Comparison of ENCODE assay signal across 10 mouse cellular contexts in the genomic region with DNA sequence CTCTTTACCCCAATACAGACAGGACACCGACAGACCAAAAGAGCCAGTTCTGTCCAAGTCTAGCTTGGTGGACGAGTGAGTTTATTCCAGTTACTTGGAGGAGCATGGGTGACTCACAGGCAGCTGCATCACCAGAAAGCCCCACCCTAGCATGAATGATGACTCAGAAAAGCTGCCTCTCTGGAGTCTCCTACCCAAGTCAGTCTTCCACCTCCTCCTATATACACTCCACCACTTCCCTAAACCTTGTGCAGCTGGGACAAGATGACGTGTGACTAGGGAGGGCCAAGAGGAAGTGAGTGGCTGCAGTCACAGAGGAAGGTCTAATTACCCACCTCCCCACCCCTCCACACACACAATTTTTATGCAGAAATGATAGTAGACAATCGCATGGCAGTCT. TPM values are rescaled to one million over a fixed set of nuclear protein-coding genes. Genes with fewer than 3 reads are reported as not detected.
DNase-seq lines count a peak whose midpoint lies in the region; ATAC-seq and TF ChIP-seq lines count a peak whose summit lies in the region.
"Had no signal": no experiment of that assay in that cellular context is flagged by ENCODE, and none has a peak within 500 bp of the region (broad histone marks: within the 10 kb centered on the region; RNA-seq: fewer than 3 reads in every experiment).

No protein-coding gene starts in this region.

- H3K4me2 ChIP-seq in lung, embryonic 16.5 days (ENCODE audit: low read depth, low read length) = no peak overlapping the region
- no peak overlapping the region for H3K4me2 ChIP-seq in midbrain, embryonic 11.5 days
- H3K4me2 ChIP-seq: hindbrain, embryonic 13.5 days; midbrain, embryonic 12.5 days had no signal

- H3K9ac ChIP-seq in lung, embryonic 16.5 days (ENCODE audit: low read length) = no peak overlapping the region
- no peak overlapping the region for H3K9ac ChIP-seq in midbrain, embryonic 11.5 days (ENCODE audit: low read length)
- H3K9ac ChIP-seq: hindbrain, embryonic 13.5 days; midbrain, embryonic 12.5 days had no signal

- H3K4me3 ChIP-seq in lung, embryonic 16.5 days (ENCODE audit: low read length) = no peak overlapping the region
- H3K4me3 ChIP-seq in lung, adult 2 months (replicated peaks; ENCODE audit: extremely low read depth, low read depth, low read length) = no peak overlapping the region
- no peak overlapping the region for H3K4me3 ChIP-seq in midbrain, embryonic 11.5 days (ENCODE audit: low read depth, low read length)
- H3K4me3 ChIP-seq: hindbrain, embryonic 13.5 days; midbrain, embryonic 12.5 days had no signal

- DNase-seq in frontal cortex, adult 2 months (ENCODE audit: extremely low spot score in 1 of 2, low spot score in 1 of 2) = peak; percentile 2 to 45
- no peak for DNase-seq in frontal cortex, postnatal 25 days (ENCODE audit: low spot score in 2 of 2)
- no peak for DNase-seq in lung, adult 2 months
- peak; percentile 57 for DNase-seq in skeletal muscle tissue, adult 2 months (ENCODE audit: low read depth, low spot score)
- no peak for DNase-seq in cerebellum, postnatal 14 days
- no peak for DNase-seq in midbrain, embryonic 11.5 days (ENCODE audit: low spot score, missing footprints)

- H3K36me3 ChIP-seq in lung, embryonic 16.5 days (ENCODE audit: control insufficient read depth, insufficient read depth, low read length) = no peaks in the 10 kb centered on the region
- H3K36me3 ChIP-seq in midbrain, embryonic 11.5 days (ENCODE audit: control insufficient read depth, insufficient read depth, low read length) = no peaks in the 10 kb centered on the region
- H3K36me3 ChIP-seq: hindbrain, embryonic 13.5 days; midbrain, embryonic 12.5 days had no signal

- 53% methylated on average over 4 of the region's 4 CpGs for WGBS in lung, embryonic 16.5 days
- 61% methylated on average over 4 of the region's 4 CpGs for WGBS in lung, adult 2 months
- WGBS in midbrain, embryonic 11.5 days = 83% methylated on average over 4 of the region's 4 CpGs

- TF ChIP-seq POLR2A in lung, adult 2 months (IDR thresholded peaks at IDR 0.05; ENCODE audit: borderline replicate concordance, extremely low read depth, low read depth, low read length) = no peak

- no peak for TF ChIP-seq CTCF in lung, adult 2 months (IDR thresholded peaks at IDR 0.05; ENCODE audit: insufficient read depth, low read length)

- H3K27ac ChIP-seq in lung, embryonic 16.5 days (ENCODE audit: low read length) = no peak overlapping the region
- no peak overlapping the region for H3K27ac ChIP-seq in midbrain, embryonic 11.5 days (ENCODE audit: low read depth, low read length)
- H3K27ac ChIP-seq: hindbrain, embryonic 13.5 days; midbrain, embryonic 12.5 days had no signal

- no peaks in the 10 kb centered on the region for H3K4me1 ChIP-seq in lung, embryonic 16.5 days (replicated peaks; ENCODE audit: control insufficient read depth, insufficient read depth, low read length)
- H3K4me1 ChIP-seq in lung, adult 2 months (ENCODE audit: control insufficient read depth, insufficient read depth, low read length) = peaks cover 3% of the 10 kb centered on the region; the same call in 1 of the 2 replicates
- no peaks in the 10 kb centered on the region for H3K4me1 ChIP-seq in midbrain, embryonic 11.5 days (ENCODE audit: control insufficient read depth, insufficient read depth, low read length)
- H3K4me1 ChIP-seq: hindbrain, embryonic 13.5 days; midbrain, embryonic 12.5 days had no signal

- H3K27me3 ChIP-seq in lung, embryonic 16.5 days (ENCODE audit: control insufficient read depth, insufficient read depth, low read depth, low read length) = no peaks in the 10 kb centered on the region
- H3K27me3 ChIP-seq in midbrain, embryonic 11.5 days (ENCODE audit: control insufficient read depth, insufficient read depth, low read length) = no peaks in the 10 kb centered on the region
- H3K27me3 ChIP-seq: hindbrain, embryonic 13.5 days; midbrain, embryonic 12.5 days had no signal

- H3K9me3 ChIP-seq in lung, embryonic 16.5 days (ENCODE audit: control insufficient read depth, low read length) = no peaks in the 10 kb centered on the region
- H3K9me3 ChIP-seq in midbrain, embryonic 11.5 days (ENCODE audit: control insufficient read depth, low read length) = no peaks in the 10 kb centered on the region
- H3K9me3 ChIP-seq: hindbrain, embryonic 13.5 days; midbrain, embryonic 12.5 days had no signal

- peak; percentile 28; the same call in 1 of the 2 replicates for ATAC-seq in lung, embryonic 16.5 days (ENCODE audit: low read depth)
- ATAC-seq in common myeloid progenitor, adult 5-6 weeks (replicated peaks; ENCODE audit: low read depth, poor library complexity, severe bottlenecking) = peak; percentile 99
- ATAC-seq in midbrain, embryonic 11.5 days (ENCODE audit: low FRiP score) = no peak

RNA-seq across cellular contexts. Expression of a gene that starts 58.1 kb away (rescaled TPM):
- 20.0 and 25.3 TPM in 2 replicates for polyA plus RNA-seq in frontal cortex, adult 2 months (2012; rRNA removed)
- polyA plus RNA-seq in lung, embryonic 16.5 days (2015; fragmentation: Nextera tagmentation; extraction: Ambion mirVana) = 9.8 and 12.4 TPM in 2 replicates
- 25.1 and 27.5 TPM in 2 replicates for polyA plus RNA-seq in lung, adult 2 months (2012; rRNA removed)
- 0.32 and 0.78 TPM in 2 replicates for total RNA-seq in common myeloid progenitor, adult 5-6 weeks (2017)
- polyA plus RNA-seq in midbrain, embryonic 11.5 days (2014; fragmentation: Nextera tagmentation; extraction: Ambion mirVana) = 2.7 and 2.9 TPM in 2 replicates

Comparison
In these comparisons a context has a peak if more than half of its experiments do, and no peak if none do; other contexts are left out.
1. DNase-seq: peak in frontal cortex, adult 2 months (2 of 2) and skeletal muscle tissue, adult 2 months (single experiment); none in frontal cortex, postnatal 25 days (0 of 2), lung, adult 2 months (single experiment), cerebellum, postnatal 14 days (0 of 2) and midbrain, embryonic 11.5 days (single experiment).